Mouse (Mus musculus): Measurements from ENCODE around the gene Btbd6. TPM values are rescaled to one million over a fixed set of nuclear protein-coding genes. Genes with fewer than 3 reads are reported as not detected.

The Btbd6 gene
- polyA plus RNA-seq, 1 experiment from 2014 or later, result 23.4 TPM

GRCm38 (mm10) chr12:112961428-112961827 lies 14.9 kb upstream of the Btbd6 start:
- Histone ChIP-seq H3K27me3 (replicated peaks; ENCODE audit: insufficient read depth, low read length) (no peaks in the 10 kb centered on the region), H3K27ac (ENCODE audit: low read length) (no peak overlapping the region), H3K4me2 (replicated peaks; ENCODE audit: low read depth, low read length) (no peak overlapping the region), H3K9ac (replicated peaks; ENCODE audit: low read depth) (no peak overlapping the region), H3K9me3 (ENCODE audit: low read length) (no peaks in the 10 kb centered on the region), H3K4me3 (ENCODE audit: low read depth, low read length) (no peak overlapping the region), H3K36me3 (ENCODE audit: insufficient read depth, low read length) (peaks cover 66% of the 10 kb centered on the region), H3K4me1 (ENCODE audit: insufficient read depth, low read depth, low read length) (no peaks in the 10 kb centered on the region)
- no peak for ATAC-seq
- DNase-seq (ENCODE audit: low spot score), result no peak
- TF ChIP-seq CTCF (IDR thresholded peaks at IDR 0.05) (no peak), EP300 (IDR thresholded peaks at IDR 0.05) (no peak)
- WGBS, result 75% methylated on average over 7 of the region's 7 CpGs

- no peaks in the 10 kb centered on the region for H3K4me1 ChIP-seq (ENCODE audit: insufficient read depth, low read depth, low read length)
- no peak for TF ChIP-seq CTCF (IDR thresholded peaks at IDR 0.05)
- TF ChIP-seq EP300 (IDR thresholded peaks at IDR 0.05), result no peak
- H3K27ac ChIP-seq (ENCODE audit: low read length), result no peak overlapping the region
- no peak for DNase-seq (ENCODE audit: low spot score)
- no peak overlapping the region for H3K4me3 ChIP-seq (ENCODE audit: low read depth, low read length)
- H3K9me3 ChIP-seq (ENCODE audit: low read length), result no peaks in the 10 kb centered on the region
- peak; percentile 38 for ATAC-seq
- H3K36me3 ChIP-seq (ENCODE audit: insufficient read depth, low read length), result peaks cover 69% of the 10 kb centered on the region
- H3K9ac ChIP-seq (replicated peaks; ENCODE audit: low read depth), result no peak overlapping the region
- H3K4me2 ChIP-seq (replicated peaks; ENCODE audit: low read depth, low read length), result no peak overlapping the region
- 57% methylated on average over 5 of the region's 5 CpGs for WGBS
- no peaks in the 10 kb centered on the region for H3K27me3 ChIP-seq (replicated peaks; ENCODE audit: insufficient read depth, low read length)
These were observed 14.4 kb upstream of the Btbd6 start for GRCm38 (mm10) chr12:112961872-112962271.

- Histone ChIP-seq H3K9me3 (ENCODE audit: low read length) (no peaks in the 10 kb centered on the region), H3K4me2 (replicated peaks; ENCODE audit: low read depth, low read length) (no peak overlapping the region), H3K9ac (replicated peaks; ENCODE audit: low read depth) (no peak overlapping the region), H3K4me3 (ENCODE audit: low read depth, low read length) (no peak overlapping the region), H3K27ac (ENCODE audit: low read length) (no peak overlapping the region), H3K36me3 (ENCODE audit: insufficient read depth, low read length) (peaks cover 83% of the 10 kb centered on the region), H3K4me1 (ENCODE audit: insufficient read depth, low read depth, low read length) (no peaks in the 10 kb centered on the region), H3K27me3 (replicated peaks; ENCODE audit: insufficient read depth, low read length) (no peaks in the 10 kb centered on the region)
- DNase-seq (ENCODE audit: low spot score), result no peak
- 92% methylated on average over 13 of the region's 13 CpGs for WGBS
- TF ChIP-seq CTCF (IDR thresholded peaks at IDR 0.05) (no peak), EP300 (IDR thresholded peaks at IDR 0.05) (no peak)
- no peak for ATAC-seq
These were observed 10.5 kb upstream of the Btbd6 start for GRCm38 (mm10) chr12:112965783-112966182.

- Histone ChIP-seq H3K4me2 (replicated peaks; ENCODE audit: low read depth, low read length) (no peak overlapping the region), H3K4me1 (ENCODE audit: insufficient read depth, low read depth, low read length) (no peaks in the 10 kb centered on the region), H3K9ac (replicated peaks; ENCODE audit: low read depth) (no peak overlapping the region), H3K27ac (ENCODE audit: low read length) (no peak overlapping the region), H3K4me3 (ENCODE audit: low read depth, low read length) (no peak overlapping the region), H3K27me3 (replicated peaks; ENCODE audit: insufficient read depth, low read length) (no peaks in the 10 kb centered on the region), H3K9me3 (ENCODE audit: low read length) (no peaks in the 10 kb centered on the region), H3K36me3 (ENCODE audit: insufficient read depth, low read length) (peaks cover 77% of the 10 kb centered on the region)
- DNase-seq (ENCODE audit: low spot score) (no peak), ATAC-seq (no peak)
- TF ChIP-seq CTCF (IDR thresholded peaks at IDR 0.05) (no peak), EP300 (IDR thresholded peaks at IDR 0.05) (no peak)
- WGBS, result 58% methylated on average over 8 of the region's 8 CpGs
These were observed 7.3 kb upstream of the Btbd6 start for GRCm38 (mm10) chr12:112968943-112969342.

GRCm38 (mm10) chr12:112969616-112970015 lies 6.7 kb upstream of the Btbd6 start:
- whole genome bisulfite sequencing, result 91% methylated on average over 6 of the region's 6 CpGs
- ATAC-seq (no peak), DNase-seq (ENCODE audit: low spot score) (no peak)

GRCm38 (mm10) chr12:112974736-112975135 lies 1.5 kb upstream of the Btbd6 start:
- Histone ChIP-seq H3K36me3 (ENCODE audit: insufficient read depth, low read length) (peaks cover 49% of the 10 kb centered on the region), H3K27me3 (replicated peaks; ENCODE audit: insufficient read depth, low read length) (no peaks in the 10 kb centered on the region), H3K4me2 (replicated peaks; ENCODE audit: low read depth, low read length) (no peak overlapping the region), H3K9me3 (ENCODE audit: low read length) (no peaks in the 10 kb centered on the region), H3K27ac (ENCODE audit: low read length) (no peak overlapping the region), H3K4me3 (ENCODE audit: low read depth, low read length) (no peak overlapping the region), H3K9ac (replicated peaks; ENCODE audit: low read depth) (no peak overlapping the region), H3K4me1 (ENCODE audit: insufficient read depth, low read depth, low read length) (no peaks in the 10 kb centered on the region)
- DNase-seq (ENCODE audit: low spot score) (no peak), ATAC-seq (no peak)
- TF ChIP-seq EP300 (IDR thresholded peaks at IDR 0.05) (no peak), CTCF (IDR thresholded peaks at IDR 0.05) (no peak)
- 82% methylated on average over 9 of the region's 9 CpGs for WGBS

More at GRCm38 (mm10) chr12:112969616-112970015, 6.7 kb upstream of the Btbd6 start:
- no peak overlapping the region for H3K4me2 ChIP-seq (replicated peaks; ENCODE audit: low read depth, low read length)
- H3K27ac ChIP-seq (ENCODE audit: low read length), result no peak overlapping the region
- no peak overlapping the region for H3K9ac ChIP-seq (replicated peaks; ENCODE audit: low read depth)
- H3K4me3 ChIP-seq (ENCODE audit: low read depth, low read length), result no peak overlapping the region
- no peaks in the 10 kb centered on the region for H3K4me1 ChIP-seq (ENCODE audit: insufficient read depth, low read depth, low read length)
- TF ChIP-seq CTCF (IDR thresholded peaks at IDR 0.05) (no peak), EP300 (IDR thresholded peaks at IDR 0.05) (no peak)
- H3K36me3 ChIP-seq (ENCODE audit: insufficient read depth, low read length), result peaks cover 75% of the 10 kb centered on the region
- H3K9me3 ChIP-seq (ENCODE audit: low read length), result no peaks in the 10 kb centered on the region
- no peaks in the 10 kb centered on the region for H3K27me3 ChIP-seq (replicated peaks; ENCODE audit: insufficient read depth, low read length)

GRCm38 (mm10) chr12:112977156-112977555 lies 874 bp downstream of the Btbd6 start:
- H3K9me3 ChIP-seq (ENCODE audit: low read length), result no peaks in the 10 kb centered on the region
- H3K36me3 ChIP-seq (ENCODE audit: insufficient read depth, low read length), result peaks cover 41% of the 10 kb centered on the region
- 40% methylated on average over 12 of the region's 12 CpGs for WGBS
- peak overlapping the region; percentile 76 for H3K4me3 ChIP-seq (ENCODE audit: low read depth, low read length)
- H3K4me2 ChIP-seq (replicated peaks; ENCODE audit: low read depth, low read length), result peak overlapping the region; percentile 81
- no peak for ATAC-seq
- no peaks in the 10 kb centered on the region for H3K27me3 ChIP-seq (replicated peaks; ENCODE audit: insufficient read depth, low read length)
- DNase-seq (ENCODE audit: low spot score), result no peak
- H3K4me1 ChIP-seq (ENCODE audit: insufficient read depth, low read depth, low read length), result no peaks in the 10 kb centered on the region
- H3K9ac ChIP-seq (replicated peaks; ENCODE audit: low read depth), result peak overlapping the region; percentile 64
- H3K27ac ChIP-seq (ENCODE audit: low read length), result peak overlapping the region; percentile 92
- TF ChIP-seq CTCF (IDR thresholded peaks at IDR 0.05) (no peak), EP300 (IDR thresholded peaks at IDR 0.05) (no peak)

Data from lung, postnatal 0 days (tissue).